Mouse (Mus musculus) MEL (cell line): ENCODE data around the gene 6330409D20Rik.

Source experiments
- BHLHE40 ChIP-seq: IDR thresholded peaks from 2 replicates; pipeline ENCODE4 v1.6.1; 2012; ENCODE audit warnings: low read depth, mild to moderate bottlenecking, inconsistent platforms, low read length, improper control_type of control experiment, borderline replicate concordance
- CHD1 ChIP-seq: IDR thresholded peaks from 2 replicates; pipeline ENCODE4 v1.6.1; 2012; ENCODE audit warnings: low read depth, mild to moderate bottlenecking, inconsistent platforms, low read length, improper control_type of control experiment
- CTCF ChIP-seq, 3 experiments: IDR thresholded peaks in 2 of 3; conservative IDR thresholded peaks in 1 of 3; 2 replicates each; pipeline ENCODE4 v1.5.1; 2011 to 2012; ENCODE audit warnings: low read length in 3 of 3, low read depth in 2 of 3, mild to moderate bottlenecking in 2 of 3, improper control_type of control experiment in 1 of 3, inconsistent platforms in 1 of 3, mixed read lengths in 1 of 3, moderate library complexity in 1 of 3; ENCODE audit not compliant: control insufficient read depth in 1 of 3, insufficient read depth in 1 of 3, poor library complexity in 1 of 3, severe bottlenecking in 1 of 3
- EP300 ChIP-seq, 2 experiments: IDR thresholded peaks; 2 replicates each; pipeline ENCODE4 v1.6.1; 2011; ENCODE audit warnings: improper control_type of control experiment in 2 of 2, low read length in 2 of 2, low read depth in 1 of 2, mild to moderate bottlenecking in 1 of 2
- ETS1 ChIP-seq: IDR thresholded peaks from 2 replicates; pipeline ENCODE4 v1.6.1; 2012; ENCODE audit warnings: low read depth, mild to moderate bottlenecking, inconsistent platforms, low read length, improper control_type of control experiment, moderate library complexity
- NRF1 ChIP-seq: IDR thresholded peaks from 2 replicates; pipeline ENCODE4 v1.6.1; 2014; ENCODE audit warnings: low read depth, mild to moderate bottlenecking, inconsistent platforms, low read length, improper control_type of control experiment, moderate library complexity; ENCODE audit not compliant: poor library complexity, insufficient read depth, severe bottlenecking
- POLR2A ChIP-seq, 2 experiments: IDR thresholded peaks; 2 replicates each; pipeline ENCODE4 v1.6.1; 2011 to 2012; ENCODE audit warnings: low read length in 2 of 2, mild to moderate bottlenecking in 2 of 2, control low read depth in 1 of 2, improper control_type of control experiment in 1 of 2, low read depth in 1 of 2, moderate library complexity in 1 of 2; ENCODE audit not compliant: control insufficient read depth in 1 of 2, insufficient read depth in 1 of 2, poor library complexity in 1 of 2

- TF ChIP-seq CTCF (IDR thresholded peaks at IDR 0.05 in 2 of 3, conservative IDR thresholded peaks at IDR 0.05 in 1 of 3; ENCODE audit: control insufficient read depth in 1 of 3, insufficient read depth in 1 of 3, low read depth in 2 of 3, low read length in 3 of 3, poor library complexity in 1 of 3, severe bottlenecking in 1 of 3) = no peak
- TF ChIP-seq ETS1 = no peak
- no peak for TF ChIP-seq CHD1
- no peak for TF ChIP-seq POLR2A (IDR thresholded peaks at IDR 0.05; ENCODE audit: control insufficient read depth in 1 of 2, insufficient read depth in 1 of 2, low read depth in 1 of 2, low read length in 2 of 2, poor library complexity in 1 of 2)
- TF ChIP-seq BHLHE40 = no peak
- no peak for TF ChIP-seq NRF1
- TF ChIP-seq EP300 (IDR thresholded peaks at IDR 0.05; ENCODE audit: low read depth in 1 of 2, low read length in 2 of 2) = no peak
Measured at GRCm38 (mm10) chr2:32694691-32695090, 46.1 kb downstream of the 6330409D20Rik start.
